Mouse (Mus musculus) left cerebral cortex, postnatal 14 days (tissue): ENCODE measurements around the gene Klk8. TPM values are rescaled to one million over a fixed set of nuclear protein-coding genes. Genes with fewer than 3 reads are reported as not detected.

Source experiments
- total RNA-seq, 2 experiments: library from RNA; stranded (reverse); gene quantifications; 2 replicates each; pipeline ENCODE4 v1.2.3; 2021

Gene Klk8
- total RNA-seq, 2 experiments from 2014 or later, result 3.3 to 5.5 TPM

Other genes with a start within 250 kb of the Klk8 start
- 1 to 10 TPM; 4.9 TPM for gene Zfp658, start 235.3 kb upstream of the Klk8 start, total RNA-seq
- gene Zfp719, start 218.0 kb upstream of the Klk8 start, total RNA-seq, result 10 to 100 TPM; 17.6 to 21.3 TPM
- gene Zfp819, start 190.4 kb upstream of the Klk8 start, total RNA-seq, result under 1 TPM; 0.17 to 0.20 TPM
- under 1 TPM in 1 of 2 experiments, not detected in 1; 0.18 TPM for gene Ceacam18, start 162.9 kb upstream of the Klk8 start, total RNA-seq
- 1 to 10 TPM; 1.2 to 1.5 TPM for gene Siglece, start 137.4 kb upstream of the Klk8 start, total RNA-seq
- gene Ctu1, start 125.6 kb upstream of the Klk8 start, total RNA-seq, result 1 to 10 TPM; 8.2 to 8.9 TPM
- not detected for gene Klk14, start 107.2 kb upstream of the Klk8 start, total RNA-seq
- gene Klk13, start 85.0 kb upstream of the Klk8 start, total RNA-seq, result not detected
- not detected for gene Klk12, start 28.7 kb upstream of the Klk8 start, total RNA-seq
- gene Klk11, start 23.0 kb upstream of the Klk8 start, total RNA-seq, result not detected
- gene Klk10, start 16.5 kb upstream of the Klk8 start, total RNA-seq, result under 1 TPM in 1 of 2 experiments, not detected in 1; 0.40 TPM
- not detected for gene Klk9, start 5.7 kb upstream of the Klk8 start, total RNA-seq
- gene Klk7, start 13.7 kb downstream of the Klk8 start, total RNA-seq, result not detected
- not detected for gene Klk6, start 26.9 kb downstream of the Klk8 start, total RNA-seq
- not detected for gene Klk5, start 44.4 kb downstream of the Klk8 start, total RNA-seq
- not detected for gene Klk4, start 83.6 kb downstream of the Klk8 start, total RNA-seq
- gene Klk15, start 136.2 kb downstream of the Klk8 start, total RNA-seq, result not detected
- not detected for gene Klk1b8, start 153.1 kb downstream of the Klk8 start, total RNA-seq
- not detected for gene Klk1b1, start 169.2 kb downstream of the Klk8 start, total RNA-seq
- gene Klk1b9, start 178.5 kb downstream of the Klk8 start, total RNA-seq, result not detected
- not detected for gene Klk1b11, start 198.3 kb downstream of the Klk8 start, total RNA-seq
- not detected for gene Klk1b26, start 214.6 kb downstream of the Klk8 start, total RNA-seq